Mouse (Mus musculus) gastrocnemius, postnatal 14 days (tissue): ENCODE measurements at regions not wholly inside any gene's neighbourhood (a gene's known extent, or its start where the extent isn't known, plus 50 kb on each side); places are given as distances from the start of the nearest gene placed in this dataset.
A peak's percentile ranks its signal among the peaks of the same experiment; 100 is the strongest.
"Not testable (repeated sequence)": the region's sequence is repeated elsewhere in the genome, so short reads cannot be mapped to it uniquely, and the experiment has no call there.

Experiments
- DNase-seq: peaks from one replicate; pipeline ENCODE4 v3.0.0; 2021; ENCODE audit warnings: mixed read lengths
- intact Hi-C: fragments of 180-260 bp; cut with DNase I; formaldehyde crosslinking; loops from one replicate; pipeline ENCODE4 v1.15.1; 2025; ENCODE audit warnings: low total_unique reads

- intact Hi-C loops = no loop called here
- DNase-seq = no peak
These were observed 211.0 kb upstream of the Slc7a11 start for GRCm38 (mm10) chr3:50654441-50654840.

GRCm38 (mm10) chr3:50652265-50652664, 208.9 kb upstream of the Slc7a11 start:
- intact Hi-C loops = no loop called here
- no peak for DNase-seq

- no peak for DNase-seq
- intact Hi-C loops = no loop called here
These were observed 199.7 kb upstream of the Slc7a11 start for GRCm38 (mm10) chr3:50643068-50643467.

DNA sequence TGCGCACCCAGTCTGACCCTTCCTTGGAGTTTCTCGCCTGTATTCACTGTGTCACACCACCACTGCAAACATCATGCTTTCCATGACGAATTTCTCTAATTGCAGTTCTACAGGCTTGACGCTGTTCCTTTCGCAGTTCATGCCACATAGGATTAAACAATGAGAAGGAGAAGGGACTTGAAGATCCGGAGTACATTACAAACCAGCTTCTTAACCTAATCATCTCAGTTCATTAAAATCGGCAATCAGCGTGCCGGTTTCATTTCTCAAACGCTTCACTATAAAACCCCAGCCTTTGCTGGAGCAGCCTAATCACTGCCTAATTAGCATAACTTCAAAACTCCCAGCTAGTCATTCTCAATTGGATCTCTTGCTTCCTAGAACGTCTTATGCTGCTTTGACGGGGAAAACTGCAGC, 196.5 kb upstream of the Slc7a11 start:
- no peak for DNase-seq
- intact Hi-C loops = no loop called here

- intact Hi-C loops = no loop called here
- no peak for DNase-seq
These were observed 191.2 kb upstream of the Slc7a11 start for GRCm38 (mm10) chr3:50634457-50635075.

DNA sequence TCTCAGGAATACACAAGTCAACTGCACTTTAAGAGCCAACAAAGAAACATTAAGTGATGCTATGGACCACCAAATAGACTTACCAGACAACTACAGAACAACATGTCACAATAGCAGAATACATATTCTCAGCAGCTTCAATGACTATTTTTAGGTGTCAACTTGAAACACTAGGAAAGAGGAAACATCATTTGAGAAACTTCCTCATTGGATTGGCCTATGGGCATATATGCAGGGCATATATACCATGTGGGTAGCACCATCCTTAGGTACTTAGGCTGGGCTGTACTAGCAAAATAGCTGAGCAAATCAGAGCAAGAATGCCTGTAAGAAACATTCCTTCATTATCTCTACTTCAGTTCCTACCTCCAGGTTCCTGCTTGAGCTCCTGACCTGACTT, 187.9 kb upstream of the Slc7a11 start:
- DNase-seq = no peak
- intact Hi-C loops = no loop called here

- DNase-seq = peak; percentile 7
These were observed 184.8 kb upstream of the Slc7a11 start for GRCm38 (mm10) chr3:50628092-50628696.

GRCm38 (mm10) chr3:50621176-50621575, 177.8 kb upstream of the Slc7a11 start:
- DNase-seq, intact Hi-C loops: not testable (repeated sequence)

More at GRCm38 (mm10) chr3:50628092-50628696, 184.8 kb upstream of the Slc7a11 start:
- intact Hi-C loops = no loop called here

DNA sequence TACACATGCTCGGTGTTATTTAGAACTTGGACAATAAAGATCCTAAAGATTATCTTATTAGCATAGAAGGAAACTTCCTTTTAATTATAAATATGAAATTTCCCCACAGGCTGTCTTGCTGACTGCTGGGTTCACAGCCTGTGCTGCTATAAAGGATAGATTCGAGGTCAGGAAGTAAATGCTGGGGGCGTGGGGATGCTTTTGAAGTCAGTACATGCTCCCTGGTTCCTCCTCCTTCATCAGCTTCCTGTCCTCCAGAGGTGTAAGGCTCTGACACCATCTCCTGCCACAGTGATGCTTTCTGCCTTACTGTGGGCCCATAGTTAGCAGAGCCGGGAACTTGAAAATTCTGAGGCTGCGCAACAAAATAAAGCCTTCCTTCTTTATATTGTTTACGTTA, 175.6 kb upstream of the Slc7a11 start:
- DNase-seq = no peak
- intact Hi-C loops = no loop called here

GRCm38 (mm10) chr3:50615384-50616285, 172.2 kb upstream of the Slc7a11 start:
- no peak for DNase-seq
- intact Hi-C loops = no loop called here

DNA sequence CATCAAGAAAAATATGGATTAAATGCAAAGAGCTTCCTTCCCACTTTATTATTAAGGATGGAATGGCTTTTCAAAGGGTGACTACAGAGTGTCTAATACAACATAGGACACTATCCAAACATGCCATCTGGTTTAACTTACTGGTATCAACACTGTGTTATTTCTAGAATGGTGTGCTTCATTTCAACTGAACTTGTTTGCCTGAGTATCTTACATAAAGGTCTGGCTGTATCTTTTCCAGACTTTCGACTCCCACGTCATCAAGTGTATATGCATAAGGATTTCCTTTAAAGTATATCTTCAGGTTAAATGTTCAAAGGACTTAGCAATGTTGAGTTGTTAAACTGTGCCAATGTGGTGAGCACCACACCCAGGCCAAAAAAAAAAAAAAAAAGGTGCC, 169.6 kb upstream of the Slc7a11 start:
- intact Hi-C loops = no loop called here
- no peak for DNase-seq

GRCm38 (mm10) chr3:50609341-50610012, 166.1 kb upstream of the Slc7a11 start:
- intact Hi-C loops = no loop called here
- no peak for DNase-seq

DNA sequence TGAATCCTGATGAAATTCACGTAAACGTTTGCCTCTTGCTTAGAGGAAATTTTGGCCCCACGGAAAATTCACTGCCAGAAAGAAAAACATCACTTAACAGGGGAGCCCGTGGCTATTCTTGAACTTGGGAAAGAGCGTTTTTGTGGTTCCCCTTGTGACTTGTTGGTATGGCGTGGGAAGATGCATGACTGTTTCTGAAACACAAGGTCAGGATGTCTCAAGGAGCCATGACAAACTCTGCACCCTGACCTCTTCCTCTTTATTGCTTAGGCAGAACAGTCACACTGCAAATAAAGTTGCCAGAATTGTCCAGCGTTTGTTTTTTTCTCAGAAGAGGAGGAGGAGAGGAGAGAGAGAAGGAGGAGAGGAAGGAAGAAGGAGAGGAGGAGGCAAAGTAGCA, 164.3 kb upstream of the Slc7a11 start:
- intact Hi-C loops = no loop called here
- DNase-seq = no peak

- no peak for DNase-seq
- intact Hi-C loops = no loop called here
These were observed 163.6 kb upstream of the Slc7a11 start for GRCm38 (mm10) chr3:50606986-50607385.

GRCm38 (mm10) chr3:50605750-50606149, 162.3 kb upstream of the Slc7a11 start:
- intact Hi-C loops = no loop called here
- DNase-seq = no peak

DNA sequence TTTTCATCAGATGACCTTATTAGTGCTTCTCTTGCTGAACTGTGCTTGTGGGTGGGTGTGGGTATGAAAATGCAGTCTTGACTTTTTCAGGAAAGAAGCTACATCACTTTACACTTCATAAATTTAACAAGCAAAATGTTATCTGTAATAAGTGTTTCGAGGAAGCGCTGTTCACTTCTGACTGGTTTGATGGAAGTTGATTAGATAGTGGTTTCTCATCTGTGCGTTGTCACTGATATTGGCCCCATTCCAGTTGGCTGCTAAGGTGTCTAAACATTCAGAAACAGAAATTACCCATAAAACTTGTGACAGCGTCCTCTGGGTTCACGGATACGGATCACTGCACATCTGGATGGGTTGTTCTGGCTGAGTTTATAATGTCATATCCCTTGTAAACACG, 159.8 kb upstream of the Slc7a11 start:
- no peak for DNase-seq
- intact Hi-C loops = no loop called here

GRCm38 (mm10) chr3:50595732-50596131, 152.3 kb upstream of the Slc7a11 start:
- no peak for DNase-seq
- intact Hi-C loops = no loop called here

DNA sequence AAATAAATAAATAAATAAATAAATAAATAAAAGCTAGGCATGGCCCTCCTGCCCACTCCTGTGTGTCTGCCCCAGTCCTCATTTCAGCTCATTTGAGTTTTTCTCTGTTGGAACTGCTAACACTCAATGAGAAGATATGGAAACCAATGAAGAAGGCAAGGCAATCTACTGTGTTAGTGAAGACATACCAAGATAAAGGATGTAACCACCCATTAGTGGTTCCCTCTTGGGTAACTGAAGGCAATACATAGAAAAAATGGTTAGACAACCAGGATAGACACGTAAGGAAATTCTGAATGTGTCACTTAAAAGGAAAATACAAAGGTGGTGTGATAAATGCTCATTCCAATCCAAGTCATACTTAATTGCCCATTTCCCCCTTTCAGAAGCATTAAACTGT, 140.9 kb upstream of the Slc7a11 start:
- no peak for DNase-seq
- intact Hi-C loops = no loop called here

GRCm38 (mm10) chr3:50583475-50583874, 140.1 kb upstream of the Slc7a11 start:
- intact Hi-C loops = no loop called here
- DNase-seq = no peak

DNA sequence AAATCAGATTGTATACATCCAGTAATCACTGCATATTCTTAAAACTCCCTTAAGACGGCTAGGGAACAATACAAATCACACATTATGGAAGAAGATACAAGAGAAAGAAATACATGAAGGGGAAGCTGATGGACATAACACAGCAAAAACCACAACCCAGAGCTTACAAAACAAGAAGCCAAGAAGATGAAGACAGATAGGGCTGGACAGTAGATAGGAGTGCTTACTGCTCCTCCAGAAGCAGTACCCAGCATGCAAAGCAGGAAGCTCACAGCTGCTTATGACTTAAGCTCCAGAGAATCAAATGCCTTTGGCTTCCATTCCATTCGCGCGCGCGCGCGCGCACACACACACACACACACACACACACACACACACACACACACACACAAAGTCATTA, 131.0 kb upstream of the Slc7a11 start:
- intact Hi-C loops = no loop called here
- no peak for DNase-seq
